Mouse (Mus musculus) T-helper 1 cell (primary cell): Measurements from ENCODE around the gene Cnih3.

Source experiments
- in situ Hi-C: fragments of 300-600 bp; cut with MboI, MseI; formaldehyde crosslinking; loops from one replicate; pipeline ENCODE4 v1.15.1; 2025; ENCODE audit warnings: high pct_unique_total_duplicates

Cnih3 gene

GRCm38 (mm10) chr1:181448041-181448440 lies 95.6 kb downstream of the Cnih3 start:
- in situ Hi-C loops = no loop called here

GRCm38 (mm10) chr1:181453106-181453505 lies 100.7 kb downstream of the Cnih3 start:
- in situ Hi-C loops = no loop called here

GRCm38 (mm10) chr1:181456911-181457310 lies 104.5 kb downstream of the Cnih3 start:
- in situ Hi-C loops = no loop called here

GRCm38 (mm10) chr1:181459431-181460105 lies 107.1 kb downstream of the Cnih3 start:
- in situ Hi-C loops = no loop called here

GRCm38 (mm10) chr1:181460283-181460682 lies 107.9 kb downstream of the Cnih3 start:
- in situ Hi-C loops = no loop called here

DNA sequence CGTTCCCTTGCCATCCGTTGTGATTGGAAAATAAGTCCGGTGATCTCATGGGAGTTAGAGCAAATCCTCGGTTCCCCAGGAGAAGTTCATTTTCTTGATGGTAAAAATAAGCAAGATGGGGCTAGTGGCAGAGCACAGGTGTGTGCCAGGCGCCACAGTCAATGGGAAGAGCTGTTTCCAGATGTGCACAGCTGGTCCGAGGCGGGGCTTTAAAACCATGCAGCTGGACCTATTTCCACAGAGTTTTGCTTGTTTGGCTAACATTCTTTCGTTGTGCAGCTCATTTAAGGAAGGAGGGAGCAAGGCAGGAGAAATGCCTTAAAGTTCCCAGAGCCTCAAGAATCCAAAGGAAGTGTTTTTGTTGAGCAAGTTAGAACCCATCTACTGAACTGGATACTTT lies 109.1 kb downstream of the Cnih3 start:
- in situ Hi-C loops = no loop called here

DNA sequence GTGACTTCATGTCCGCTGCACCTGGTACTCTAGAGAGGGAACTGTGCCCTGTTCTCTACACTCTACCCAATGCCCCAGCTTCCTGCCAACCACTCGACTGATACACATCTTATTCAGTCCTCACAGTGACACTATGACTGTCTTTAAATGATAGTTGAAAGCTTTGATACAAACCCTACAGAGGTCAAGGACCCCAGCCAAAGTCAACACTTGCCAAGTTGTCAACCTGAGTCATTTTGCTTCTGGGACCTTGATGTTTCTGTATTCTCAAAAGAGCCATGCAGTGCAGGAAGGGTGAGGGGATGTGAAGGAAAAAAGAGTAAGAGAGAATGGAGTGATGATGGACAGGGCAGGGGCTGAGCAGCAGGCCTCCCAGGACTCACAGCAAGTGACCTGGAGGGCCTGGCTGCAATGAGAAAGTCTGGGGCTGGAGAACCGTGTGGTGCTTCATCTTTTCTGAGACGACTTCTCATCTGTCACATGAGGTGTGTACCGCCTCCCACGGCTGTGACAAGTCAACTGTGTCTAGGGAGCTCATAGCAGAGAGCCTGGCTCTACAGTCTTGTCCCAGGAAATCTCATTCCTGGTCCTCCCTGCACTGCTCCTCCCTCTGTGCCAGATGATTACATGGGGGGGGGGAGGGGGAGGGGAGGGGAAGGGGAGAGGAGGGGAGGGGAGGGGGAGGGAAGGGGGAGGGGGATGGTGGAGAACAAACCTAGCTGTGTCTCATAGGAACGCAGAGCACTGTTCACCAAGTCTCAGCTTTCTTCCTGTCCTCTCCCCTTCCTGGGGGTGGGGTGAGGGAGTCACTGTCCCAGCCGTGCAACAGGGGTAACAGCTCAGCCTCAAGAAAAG lies 109.8 kb downstream of the Cnih3 start:
- in situ Hi-C loops = no loop called here

- in situ Hi-C loops = no loop called here
Observed at GRCm38 (mm10) chr1:181462906-181463179, 110.4 kb downstream of the Cnih3 start.

- in situ Hi-C loops = no loop called here
Observed at GRCm38 (mm10) chr1:181465027-181465426, 112.6 kb downstream of the Cnih3 start.

- in situ Hi-C loops = no loop called here
Observed at GRCm38 (mm10) chr1:181466040-181466439, 113.6 kb downstream of the Cnih3 start.

DNA sequence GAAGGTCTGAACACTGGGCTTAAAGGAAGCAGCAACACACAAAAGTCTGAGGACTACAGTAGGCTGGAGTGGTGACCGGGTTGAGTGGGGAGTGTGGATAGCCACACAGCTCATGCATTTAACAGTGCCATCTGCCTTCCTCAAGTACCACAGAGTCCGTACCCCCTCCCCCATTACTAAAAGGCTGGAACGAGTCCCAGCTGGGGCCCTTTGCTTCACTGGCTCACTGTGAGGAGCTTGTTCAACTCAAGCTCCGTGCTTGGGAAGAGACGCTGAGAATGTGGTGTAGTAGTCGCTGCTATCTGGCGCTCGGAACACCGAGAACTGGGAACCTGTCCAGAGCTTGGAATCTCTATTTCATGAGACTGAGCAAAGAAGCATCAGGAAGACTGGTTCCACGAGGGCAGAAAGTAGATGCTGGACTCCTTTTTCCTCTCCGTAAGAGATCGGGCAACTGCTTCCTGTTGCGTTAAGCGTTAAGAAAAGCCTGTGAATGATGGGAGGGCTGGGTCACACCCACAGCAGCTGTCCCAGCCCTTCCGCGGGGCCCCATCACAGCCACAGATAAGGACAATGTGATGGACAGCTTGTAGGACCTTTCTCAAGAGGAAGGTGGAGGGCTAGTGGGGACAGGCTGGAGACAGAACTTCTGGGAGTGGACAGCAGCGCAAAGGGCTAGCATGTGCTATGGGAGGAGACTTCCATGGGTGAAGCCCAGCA lies 114.3 kb downstream of the Cnih3 start:
- in situ Hi-C loops = no loop called here

- in situ Hi-C loops = no loop called here
Observed at GRCm38 (mm10) chr1:181467321-181467670, 114.9 kb downstream of the Cnih3 start.

DNA sequence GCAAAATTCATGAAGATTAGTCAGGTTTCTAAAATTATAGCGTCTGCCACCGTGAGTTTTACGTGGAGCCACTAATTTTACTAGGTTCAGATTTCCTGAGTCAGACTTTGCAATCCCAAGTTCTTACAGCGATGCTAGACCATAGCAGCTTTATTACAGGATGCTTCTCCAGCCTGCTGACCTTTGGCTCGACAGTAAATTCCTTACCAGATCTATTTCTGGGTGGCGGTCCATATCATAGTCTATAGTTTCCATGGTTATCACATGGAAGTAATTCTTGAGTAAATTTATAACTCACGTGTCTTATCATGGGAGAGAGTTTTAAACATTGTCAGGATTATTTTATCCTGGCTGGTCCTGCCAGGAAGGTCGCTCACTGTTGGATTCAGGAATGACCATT lies 117.0 kb downstream of the Cnih3 start:
- in situ Hi-C loops = no loop called here

DNA sequence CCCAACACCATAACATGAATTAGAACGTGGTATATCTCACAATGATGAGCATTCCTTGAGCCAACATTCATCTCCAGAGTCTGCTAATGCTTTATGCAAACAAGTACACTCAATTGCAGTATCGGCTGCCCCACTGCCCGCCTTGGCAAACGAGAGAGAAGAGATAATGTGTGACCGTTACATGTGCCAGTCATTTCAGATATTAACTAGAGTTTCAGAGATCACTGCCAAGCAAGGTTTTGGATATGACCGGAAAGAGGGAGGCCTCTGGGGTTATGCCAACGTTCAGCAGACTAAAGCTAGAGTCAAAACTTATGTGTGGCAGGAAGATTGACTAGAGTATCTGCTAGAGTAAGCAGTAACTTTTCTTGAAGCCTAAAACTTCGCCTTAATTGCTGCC lies 123.7 kb downstream of the Cnih3 start:
- in situ Hi-C loops = no loop called here

DNA sequence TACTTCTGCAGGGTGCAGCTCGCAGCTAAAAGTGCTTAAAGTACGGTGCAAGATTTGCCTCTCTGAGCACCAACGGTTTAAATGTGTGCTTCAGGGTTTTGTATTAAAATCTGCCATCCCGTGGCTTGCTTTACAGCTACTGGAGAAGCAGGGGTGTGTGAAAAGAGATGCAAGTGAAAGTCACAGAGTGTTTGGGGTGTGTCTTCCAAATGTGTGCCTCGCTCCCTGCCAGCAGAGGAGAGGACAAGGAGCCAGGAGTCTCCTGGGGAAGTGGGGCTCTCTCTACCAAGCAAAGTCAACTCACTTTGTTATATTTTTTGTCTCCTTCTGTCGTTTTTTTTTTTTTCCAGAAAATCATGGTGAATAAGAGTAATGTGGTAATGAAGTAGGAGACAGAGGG lies 124.1 kb downstream of the Cnih3 start:
- in situ Hi-C loops = no loop called here

DNA sequence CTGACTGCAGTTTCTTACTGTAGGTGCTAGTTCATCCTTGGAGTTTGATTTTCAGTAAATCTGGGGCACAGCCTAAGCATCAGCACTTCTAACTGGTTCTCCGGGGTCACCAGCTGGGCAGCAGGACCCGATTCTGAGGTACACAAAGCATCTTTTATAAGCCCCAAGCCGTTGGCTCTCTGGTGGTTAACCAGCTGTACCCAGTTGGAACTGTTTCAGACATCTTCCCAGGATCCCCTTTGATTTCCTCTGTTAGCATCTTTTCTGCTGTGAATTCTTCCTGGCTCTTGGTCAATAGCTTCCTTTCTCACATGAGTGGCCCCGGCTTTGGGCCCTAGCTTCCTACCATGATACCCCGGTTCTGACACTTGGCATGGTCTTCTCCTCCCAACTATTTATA lies 132.3 kb downstream of the Cnih3 start:
- in situ Hi-C loops = no loop called here

DNA sequence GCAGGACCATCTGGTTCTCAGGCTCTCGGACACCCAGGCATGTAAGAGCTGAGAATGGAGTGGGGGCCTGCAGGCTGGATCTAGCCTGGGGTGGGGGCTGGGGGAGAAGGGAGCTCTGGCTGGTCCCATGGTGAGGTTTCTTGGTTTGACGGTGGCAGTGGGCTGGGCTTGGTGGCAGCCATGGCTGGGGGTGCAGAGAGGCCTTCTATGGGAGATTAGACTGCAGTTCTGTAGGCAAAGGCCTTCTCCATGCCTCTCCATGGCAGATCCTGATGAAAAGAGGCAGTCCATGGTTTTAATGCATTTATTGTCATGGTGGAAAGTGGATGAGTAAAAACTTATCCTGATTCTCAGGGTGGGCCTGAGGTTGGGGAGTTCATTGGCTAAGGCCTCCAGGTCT lies 151.0 kb downstream of the Cnih3 start:
- in situ Hi-C loops = no loop called here

GRCm38 (mm10) chr1:181505367-181505766 lies 152.9 kb downstream of the Cnih3 start:
- in situ Hi-C loops = no loop called here
